Mouse (Mus musculus) heart, adult 2 months (tissue): Measurements from ENCODE around the gene B4galt1.

Experiments
- CTCF ChIP-seq: fragments of 200-600 bp; IDR thresholded peaks from 2 replicates; pipeline ENCODE4 v1.8.1; 2022; ENCODE audit warnings: antibody characterized with exemption, mild to moderate bottlenecking, moderate library complexity
- EP300 ChIP-seq: fragments of 200-500 bp; IDR thresholded peaks from 2 replicates; pipeline ENCODE4 v1.6.1; 2011; ENCODE audit warnings: low read depth, low read length, control low read depth; ENCODE audit not compliant: insufficient read depth
- POLR2A ChIP-seq: fragments of 200-500 bp; IDR thresholded peaks from 2 replicates; pipeline ENCODE4 v1.6.1; 2011; ENCODE audit warnings: mild to moderate bottlenecking, low read depth, low read length, control low read depth; ENCODE audit not compliant: insufficient read depth

DNA sequence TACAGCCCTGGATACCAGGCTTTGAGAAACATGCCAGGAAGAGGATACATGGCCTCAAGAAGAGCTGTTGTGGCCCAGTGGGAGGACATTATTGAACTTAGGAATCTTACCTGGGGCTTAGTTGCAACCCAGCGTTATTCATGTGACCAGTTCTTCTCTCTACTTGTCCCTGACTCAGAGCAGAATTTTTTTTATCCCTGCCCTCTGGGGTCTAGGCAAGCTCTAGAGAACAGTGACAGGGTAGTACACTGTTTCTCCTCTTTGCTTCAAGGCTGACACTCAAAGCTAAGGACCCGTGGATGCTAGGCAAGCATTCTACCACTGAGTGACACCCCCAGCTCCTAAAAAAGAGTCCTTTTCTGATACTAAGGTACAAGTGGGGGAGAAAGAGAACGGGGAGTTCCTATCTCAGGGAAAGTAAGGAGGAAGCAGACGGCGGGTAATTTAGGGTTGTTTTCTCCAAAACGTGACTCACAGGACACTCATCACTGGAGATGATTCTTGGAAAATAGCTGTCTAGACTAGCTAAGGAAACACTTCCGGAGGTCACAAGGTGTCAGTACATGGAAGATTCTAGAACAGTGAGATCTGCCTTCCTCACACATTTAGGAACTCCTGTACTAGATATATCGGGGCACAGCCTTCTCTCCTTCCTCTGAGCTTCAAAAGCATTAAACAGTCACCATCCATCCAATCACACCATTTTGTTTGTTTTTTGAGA is 32.3 kb downstream of the B4galt1 start:
- no peak for TF ChIP-seq POLR2A
- TF ChIP-seq EP300: no peak
- TF ChIP-seq CTCF: no peak
